Mouse (Mus musculus) small intestine, adult 2 months (tissue): ENCODE data around the gene Sh3kbp1.

ENCODE experiments used
- CTCF ChIP-seq: fragments of 200-500 bp; IDR thresholded peaks from 2 replicates; pipeline ENCODE4 v1.5.1; 2012; ENCODE audit warnings: low read depth, mild to moderate bottlenecking, control low read depth, inconsistent platforms, low read length, moderate library complexity, mixed read lengths; ENCODE audit not compliant: insufficient replicate concordance, insufficient read length; ENCODE audit errors: extremely low read depth
- POLR2A ChIP-seq: fragments of 200-500 bp; IDR thresholded peaks from 2 replicates; pipeline ENCODE4 v1.6.1; 2012; ENCODE audit warnings: low read depth, mild to moderate bottlenecking, control low read depth, inconsistent platforms, low read length, moderate library complexity

DNA sequence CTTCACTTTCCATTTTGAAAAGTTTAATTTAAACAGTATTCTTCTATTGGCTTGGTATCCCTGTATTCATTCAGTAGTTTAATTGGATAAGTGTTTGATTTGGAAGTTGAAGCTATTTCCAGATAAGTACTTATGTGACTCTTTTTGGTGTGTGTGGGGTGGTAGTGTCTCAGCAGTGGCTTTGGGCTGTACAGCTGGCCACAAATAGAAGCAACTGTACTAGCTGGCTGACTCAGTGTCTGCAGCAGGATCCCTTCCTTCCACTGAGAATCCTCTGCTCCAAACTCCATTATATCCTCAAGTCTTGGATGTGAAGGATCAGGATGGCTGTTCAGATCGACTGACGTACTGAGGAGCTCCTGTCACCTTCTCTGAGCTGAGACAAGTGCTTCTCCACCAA lies 190.4 kb downstream of the Sh3kbp1 start:
- TF ChIP-seq POLR2A (no peak), CTCF (no peak)
